Mouse (Mus musculus) layer of hippocampus, postnatal 25 days (tissue): ENCODE measurements around the gene Rfc1. TPM values are rescaled to one million over a fixed set of nuclear protein-coding genes. Genes with fewer than 3 reads are reported as not detected.
A peak's percentile ranks its signal among the peaks of the same experiment; 100 is the strongest.
"Not testable (repeated sequence)": the region's sequence is repeated elsewhere in the genome, so short reads cannot be mapped to it uniquely, and the experiment has no call there.

Source experiments
- DNase-seq, 2 experiments: peaks; one replicate each; pipeline ENCODE4 v3.0.0; 2022; ENCODE audit warnings: mixed read lengths in 2 of 2, low spot score in 1 of 2; ENCODE audit errors: extremely low spot score in 1 of 2
- total RNA-seq, 2 experiments: library from RNA; stranded (reverse); gene quantifications; 2 replicates each; pipeline ENCODE4 v1.2.3; 2021

Rfc1 gene
- total RNA-seq, 2 experiments from 2014 or later, result 28.5 to 29.5 TPM

DNA sequence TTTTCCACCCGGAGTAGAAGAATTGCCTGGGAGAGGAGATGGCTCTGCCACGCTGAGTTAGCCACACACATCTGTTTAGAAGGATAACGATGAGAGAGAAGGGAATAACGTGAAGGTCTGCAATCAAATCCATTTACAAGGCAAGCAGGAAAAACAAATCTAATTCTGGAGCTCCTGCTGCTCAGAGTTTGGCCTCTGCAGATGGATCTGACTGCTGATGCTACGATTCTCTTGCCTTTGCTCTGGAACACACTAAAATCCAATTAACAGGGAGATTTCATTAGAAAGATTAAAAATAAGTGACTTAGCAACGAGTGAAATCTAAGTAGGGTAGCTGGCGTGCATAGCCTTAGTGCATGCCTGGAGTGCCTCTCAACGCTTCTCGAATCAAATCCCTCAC is 30.0 kb downstream of the Rfc1 start:
- no peak for DNase-seq

DNA sequence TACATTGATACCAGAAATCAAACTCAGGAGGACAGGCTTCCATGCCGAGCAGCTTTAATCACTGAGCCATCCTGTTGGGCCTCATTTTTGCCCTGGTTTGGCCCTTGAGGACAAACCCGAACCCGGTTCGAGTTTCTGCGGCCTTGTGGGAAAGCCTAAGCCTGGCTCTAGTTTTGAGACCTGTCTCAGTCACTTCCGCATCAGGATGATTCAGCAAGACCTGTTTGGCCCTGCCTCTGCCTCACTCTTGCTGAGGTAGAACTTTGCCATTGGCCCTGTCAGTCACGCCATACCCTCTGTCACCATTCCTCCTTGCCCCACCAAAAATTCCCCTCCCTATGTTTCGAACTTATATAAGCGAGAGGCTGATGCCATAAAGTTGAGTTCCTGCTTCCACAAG is 35.3 kb downstream of the Rfc1 start:
- DNase-seq, result no peak

DNA sequence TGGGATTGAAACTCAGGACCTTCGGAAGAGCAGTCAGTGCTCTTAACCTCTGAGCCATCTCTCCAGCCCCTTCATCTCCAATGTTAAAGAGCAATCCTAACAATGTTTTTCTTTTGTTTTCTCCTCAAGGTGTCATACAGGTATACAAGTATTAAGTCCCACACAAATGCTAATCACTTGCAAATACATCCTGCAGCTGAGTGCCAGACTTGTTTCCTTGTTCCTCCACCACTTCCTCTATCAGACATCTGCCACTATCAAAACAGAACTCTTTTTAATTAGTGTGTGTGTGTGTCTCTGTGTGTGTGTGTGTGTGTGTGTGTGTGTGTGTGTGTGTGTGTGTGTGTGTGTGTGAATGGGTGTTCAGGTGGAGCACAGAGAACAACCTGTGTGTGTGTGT is 35.8 kb downstream of the Rfc1 start:
- not testable (repeated sequence) for DNase-seq

DNA sequence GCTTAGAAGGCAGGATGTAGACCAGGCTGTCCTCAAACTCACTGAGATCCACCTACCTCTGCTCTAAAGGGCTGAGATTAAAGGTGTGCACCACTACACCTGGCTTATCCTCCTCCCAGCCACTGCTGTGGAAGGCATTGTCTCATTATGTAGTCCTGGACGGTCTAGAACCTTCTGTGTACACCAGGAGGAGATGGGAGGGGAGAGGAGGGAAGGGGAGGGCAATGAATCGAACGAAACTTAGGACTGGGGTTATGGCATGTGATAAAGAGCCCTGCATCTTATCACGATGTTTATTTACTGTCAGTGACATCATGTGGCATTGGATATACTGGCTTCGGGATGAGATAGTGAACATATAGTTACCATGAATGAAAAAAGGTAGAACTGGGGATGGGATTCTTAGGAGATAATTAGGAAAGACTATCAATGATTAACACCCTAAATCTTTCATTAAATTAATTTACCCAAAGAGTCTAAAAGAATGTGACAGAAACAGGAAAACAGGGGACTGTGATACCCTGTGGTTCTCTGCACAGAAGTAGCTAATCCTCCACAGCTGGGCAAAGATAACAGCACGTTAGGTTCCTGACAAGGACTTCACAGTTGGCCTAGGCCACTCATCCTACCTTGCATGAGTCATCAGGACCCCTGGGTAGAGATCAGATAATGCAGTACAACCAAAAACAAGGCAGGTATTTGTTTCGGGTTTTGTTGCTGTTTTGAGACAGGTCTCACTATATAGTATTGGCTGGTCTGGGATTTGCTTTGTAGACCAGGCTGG is 37.1 kb downstream of the Rfc1 start:
- DNase-seq, result no peak

DNA sequence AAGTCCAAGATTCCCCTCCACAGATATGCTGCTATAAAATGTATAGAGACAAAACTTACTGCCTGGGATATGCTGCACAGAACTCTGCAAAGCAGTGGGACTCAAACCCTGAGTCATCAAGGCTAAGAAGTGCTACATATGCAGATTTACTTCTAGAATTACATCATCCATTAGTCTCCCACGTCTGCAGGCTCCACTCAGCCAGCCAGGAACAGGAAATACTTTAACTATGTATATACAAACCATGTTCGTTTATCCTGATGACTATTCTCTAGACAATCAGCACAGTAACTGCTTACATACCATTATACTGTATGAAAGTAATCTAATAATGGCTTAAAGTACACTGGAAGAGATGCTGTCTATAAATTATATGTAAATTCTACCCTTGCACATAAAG is 41.2 kb downstream of the Rfc1 start:
- no peak for DNase-seq

DNA sequence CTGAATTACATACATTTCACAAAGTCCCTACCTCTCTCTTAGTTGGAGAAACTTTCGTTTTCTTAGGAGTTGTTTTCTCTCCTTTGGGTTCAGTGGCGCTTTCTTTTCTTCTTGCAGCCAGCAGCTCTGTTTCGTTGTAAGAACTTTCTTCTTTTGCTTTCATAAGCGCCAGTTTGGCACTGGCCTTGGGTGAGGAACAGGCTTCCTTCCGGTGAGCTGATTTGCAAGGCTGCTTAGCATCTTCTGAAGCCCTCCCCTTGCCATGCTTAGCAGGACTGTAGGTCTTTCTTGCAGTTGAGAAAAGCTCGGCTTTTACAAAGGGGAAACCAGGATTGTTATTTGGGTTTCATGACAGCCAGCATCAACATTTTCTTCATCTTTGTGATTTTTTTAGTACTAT is 41.8 kb downstream of the Rfc1 start:
- no peak for DNase-seq

DNA sequence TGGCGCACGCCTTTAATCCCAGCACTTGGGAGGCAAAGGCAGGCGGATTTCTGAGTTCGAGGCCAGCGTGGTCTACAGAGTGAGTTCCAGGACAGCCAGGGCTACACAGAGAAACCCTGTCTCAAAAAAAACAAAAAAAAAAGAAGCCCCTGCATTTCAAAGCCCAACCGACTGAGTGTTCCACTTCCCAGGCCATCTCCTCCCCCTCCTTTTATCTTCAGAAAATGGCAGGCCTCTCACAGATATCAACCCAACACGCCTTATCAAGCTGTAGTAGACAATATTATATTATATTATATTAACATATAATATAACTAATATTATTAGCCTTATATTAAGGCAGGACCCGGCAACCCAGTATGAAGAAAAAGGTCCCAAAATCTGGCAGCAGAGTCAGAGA is 46.5 kb downstream of the Rfc1 start:
- not testable (repeated sequence) for DNase-seq

DNA sequence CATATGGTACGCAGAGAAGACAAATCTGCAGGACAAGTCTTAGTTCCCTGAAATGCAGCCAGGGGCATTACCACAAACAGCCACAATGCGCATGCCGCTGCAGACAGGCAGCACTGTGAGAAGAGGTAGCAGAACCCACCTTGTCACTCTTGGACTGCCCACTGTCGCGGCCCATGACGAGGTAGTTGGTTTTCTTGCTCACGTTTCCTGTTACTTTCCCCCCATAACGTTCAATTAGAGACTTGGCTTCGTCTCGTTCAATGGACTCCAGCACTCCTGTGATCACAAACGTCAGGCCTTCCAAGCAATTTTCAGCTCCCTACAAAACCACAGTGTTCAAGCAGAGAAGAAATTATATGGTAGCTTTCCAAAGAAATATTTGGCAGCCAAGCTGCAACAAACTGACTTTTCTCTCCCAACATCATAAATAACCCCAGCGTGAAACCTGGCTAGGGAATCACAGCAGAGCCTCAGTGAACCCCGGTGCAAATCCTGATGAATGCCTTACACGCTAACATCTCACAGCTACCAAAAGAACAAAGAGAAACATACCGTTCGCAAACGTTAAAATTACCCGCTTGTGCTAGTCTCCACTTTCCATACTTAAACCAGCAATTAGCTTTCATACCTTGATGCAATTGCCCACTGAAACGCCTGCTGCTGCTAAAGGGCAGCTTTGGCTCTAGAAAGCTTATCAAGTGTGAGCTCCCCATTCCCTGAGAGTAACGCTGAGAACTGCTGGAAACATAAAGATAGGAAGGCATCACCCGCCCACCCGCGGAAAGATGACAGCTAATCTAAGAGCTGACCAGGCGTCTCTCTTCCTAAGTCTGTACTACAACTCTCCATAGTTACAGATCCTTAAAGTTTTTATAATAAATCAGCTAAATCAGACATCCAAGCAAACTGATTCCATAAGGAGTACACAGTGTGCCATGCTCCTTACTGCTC is 47.4 kb downstream of the Rfc1 start:
- DNase-seq, result no peak

DNA sequence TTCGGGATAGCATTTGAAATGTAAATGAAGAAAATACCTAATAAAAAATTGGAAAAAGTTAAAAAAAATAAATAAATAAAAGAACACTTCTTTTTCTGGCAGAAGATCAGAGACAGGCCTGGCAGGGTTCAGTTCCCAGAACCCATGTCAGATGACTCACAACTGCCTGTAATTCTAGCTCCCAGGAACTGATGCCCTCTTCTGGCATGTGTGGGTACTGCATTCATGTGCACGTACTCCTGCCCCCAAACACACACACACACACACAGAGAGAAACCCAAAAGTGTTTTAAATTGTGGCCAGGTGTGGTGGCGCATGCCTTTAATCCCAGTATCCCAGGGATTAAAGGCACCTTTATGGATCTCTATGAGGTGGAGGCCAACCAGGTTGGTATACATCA is 51.3 kb downstream of the Rfc1 start:
- DNase-seq, result no peak

DNA sequence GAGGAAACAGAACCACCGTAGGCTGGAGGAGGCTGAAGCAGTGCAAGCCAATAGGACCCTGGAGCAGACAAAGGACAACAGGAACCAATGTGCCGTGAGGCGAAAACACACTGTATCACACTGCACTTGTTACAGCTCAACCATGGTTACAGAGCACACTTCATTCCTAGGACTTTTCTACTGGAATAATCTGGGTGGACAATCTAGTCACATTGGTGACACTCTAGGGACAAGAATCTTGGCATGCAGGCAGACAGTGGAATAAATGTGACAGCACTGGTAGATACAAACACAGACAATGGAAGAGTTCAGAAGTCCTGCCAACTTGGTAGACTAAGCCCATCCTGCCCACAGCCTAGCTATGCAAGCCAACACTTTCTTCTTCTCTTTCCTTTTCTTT is 54.3 kb downstream of the Rfc1 start:
- no peak for DNase-seq

DNA sequence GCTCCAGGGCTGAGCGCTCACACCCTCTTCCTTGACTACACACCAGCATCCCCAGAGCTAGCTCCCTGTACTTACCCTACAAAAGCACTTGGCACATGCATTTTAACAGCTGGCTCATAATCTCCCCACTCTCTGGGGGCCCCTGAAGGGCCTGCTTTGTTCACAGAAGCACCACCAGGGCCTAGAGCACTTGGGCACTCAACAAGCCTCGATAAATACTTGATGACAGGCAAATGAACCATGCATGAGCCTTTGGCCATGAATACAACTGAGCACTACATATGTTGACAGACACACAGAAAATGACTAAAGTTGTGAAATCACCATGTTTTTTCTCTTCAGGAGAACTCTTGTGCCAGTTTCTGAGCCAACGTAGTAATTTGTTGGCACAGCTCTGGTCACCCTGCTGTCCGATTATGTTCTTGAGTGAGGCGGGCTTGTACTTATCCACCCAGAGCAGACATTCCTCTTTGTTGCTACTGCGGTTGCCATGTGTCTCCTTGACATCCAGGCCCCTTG is 56.3 kb downstream of the Rfc1 start:
- DNase-seq, result no peak

DNA sequence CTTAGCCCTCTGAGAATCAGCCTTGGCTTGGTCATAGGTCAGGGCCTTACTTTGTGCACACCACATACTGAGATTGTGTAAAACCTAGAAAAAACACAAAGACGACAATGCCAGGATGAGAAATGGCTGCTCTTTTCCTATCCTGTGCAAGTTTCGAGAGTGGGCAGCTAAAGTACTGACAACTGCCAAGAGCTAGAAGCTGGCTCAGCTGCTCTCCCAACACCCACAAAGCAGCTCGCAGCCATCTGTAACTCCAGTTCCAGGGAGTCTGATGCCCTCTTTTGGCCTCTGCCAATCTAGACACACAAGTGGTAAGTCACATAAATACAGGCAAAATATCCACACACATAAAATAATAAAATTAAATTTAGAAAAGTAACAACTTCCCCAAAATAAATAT is 61.5 kb downstream of the Rfc1 start:
- DNase-seq, result no peak

DNA sequence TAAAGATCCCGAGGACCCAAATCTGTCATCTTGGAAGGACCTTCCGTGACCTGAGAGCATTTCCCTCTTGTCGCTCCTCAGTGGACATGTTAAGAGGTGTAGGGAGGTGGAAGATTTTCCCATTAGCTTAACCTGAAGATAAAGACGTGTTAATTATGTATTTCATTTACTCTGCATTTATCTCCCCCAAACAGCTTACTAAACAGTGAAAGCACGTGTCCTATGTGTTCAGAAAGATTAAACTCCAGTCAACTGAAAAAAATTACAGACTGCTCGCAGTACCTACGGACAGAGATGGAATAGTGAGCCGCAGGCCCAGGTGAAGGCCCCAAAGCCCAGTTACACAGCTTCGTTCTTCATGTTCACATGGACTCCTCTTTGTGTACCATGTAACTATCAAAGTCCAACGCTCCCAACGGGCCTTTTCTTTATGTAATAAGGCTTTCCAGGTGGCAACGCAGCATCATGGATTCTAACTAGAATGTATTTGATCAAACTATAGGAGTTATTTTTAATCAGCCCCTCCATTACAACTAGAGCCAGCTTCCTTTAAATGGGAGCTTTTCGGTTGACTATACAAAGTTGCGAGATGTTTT is 77.5 kb downstream of the Rfc1 start:
- no peak for DNase-seq

DNA sequence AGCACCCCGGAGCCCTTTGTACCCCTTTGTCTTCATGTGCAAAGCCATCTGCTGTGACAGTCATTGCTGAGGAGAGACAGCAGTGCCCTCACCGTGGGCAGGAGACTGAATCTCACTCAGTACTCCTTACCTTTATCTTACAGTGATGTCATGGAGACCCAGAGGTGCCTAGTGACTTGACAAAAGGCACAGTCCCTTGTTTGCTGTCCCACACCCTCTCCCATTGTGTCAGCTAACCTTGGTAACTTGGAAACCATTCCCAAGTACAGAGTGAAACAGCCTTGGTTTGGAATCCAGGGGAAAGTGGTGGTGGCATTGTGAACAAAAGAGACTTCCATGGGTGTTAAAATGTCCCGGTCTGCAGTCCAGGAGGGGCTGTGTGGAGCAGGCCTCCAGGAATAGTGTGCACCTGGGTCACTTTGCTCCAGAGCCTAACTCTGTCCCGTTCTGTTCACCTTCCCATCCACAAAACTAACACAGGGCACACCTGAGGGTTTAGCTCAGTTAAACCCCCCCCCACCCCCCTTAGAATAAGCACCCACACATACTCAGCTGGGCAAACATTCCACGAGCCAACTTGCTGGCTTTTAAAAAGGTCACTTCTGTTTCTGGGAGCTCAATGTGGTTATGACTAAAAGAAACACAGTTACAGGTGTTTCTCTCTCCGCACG is 85.2 kb downstream of the Rfc1 start:
- no peak for DNase-seq

DNA sequence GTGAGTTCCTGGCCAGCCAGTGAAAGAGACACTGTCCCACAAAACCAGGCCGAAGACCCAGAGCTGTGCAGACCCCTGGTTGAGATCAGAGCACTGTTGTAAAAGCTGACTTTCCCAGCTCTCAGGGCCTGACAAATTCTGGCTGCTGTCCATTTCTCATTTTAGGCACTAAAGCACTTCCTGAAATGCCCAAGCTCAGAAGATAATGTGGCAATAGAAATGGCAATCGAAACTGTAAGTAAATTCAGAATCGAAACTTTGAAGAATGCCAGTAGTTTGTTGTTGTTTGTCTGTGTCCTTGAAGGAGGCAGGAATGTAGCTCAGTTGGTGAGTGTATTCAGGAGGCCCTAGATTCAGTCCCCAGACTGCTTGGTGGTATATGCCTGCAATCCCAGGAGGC is 88.2 kb downstream of the Rfc1 start:
- no peak for DNase-seq

DNA sequence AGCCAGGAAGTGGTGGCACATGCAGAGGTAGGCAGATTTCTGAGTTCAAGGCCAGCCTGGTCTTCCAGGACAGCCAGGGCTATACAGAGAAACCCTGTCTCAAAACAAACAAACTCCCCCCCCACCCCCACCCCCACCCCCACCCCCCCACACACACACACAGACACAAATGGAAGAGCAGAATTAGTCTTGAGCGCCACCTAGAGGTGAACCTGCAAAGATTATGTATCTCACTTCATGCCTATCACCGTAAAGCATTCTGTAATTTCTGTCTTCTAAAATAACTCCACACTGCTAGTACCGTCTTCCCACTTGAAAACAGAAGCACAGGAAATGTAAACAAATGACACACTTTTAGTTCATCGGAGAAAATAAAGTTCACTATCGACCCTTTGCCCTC is 92.7 kb downstream of the Rfc1 start:
- peak in 1 of 2 experiments; percentile 56 for DNase-seq

DNA sequence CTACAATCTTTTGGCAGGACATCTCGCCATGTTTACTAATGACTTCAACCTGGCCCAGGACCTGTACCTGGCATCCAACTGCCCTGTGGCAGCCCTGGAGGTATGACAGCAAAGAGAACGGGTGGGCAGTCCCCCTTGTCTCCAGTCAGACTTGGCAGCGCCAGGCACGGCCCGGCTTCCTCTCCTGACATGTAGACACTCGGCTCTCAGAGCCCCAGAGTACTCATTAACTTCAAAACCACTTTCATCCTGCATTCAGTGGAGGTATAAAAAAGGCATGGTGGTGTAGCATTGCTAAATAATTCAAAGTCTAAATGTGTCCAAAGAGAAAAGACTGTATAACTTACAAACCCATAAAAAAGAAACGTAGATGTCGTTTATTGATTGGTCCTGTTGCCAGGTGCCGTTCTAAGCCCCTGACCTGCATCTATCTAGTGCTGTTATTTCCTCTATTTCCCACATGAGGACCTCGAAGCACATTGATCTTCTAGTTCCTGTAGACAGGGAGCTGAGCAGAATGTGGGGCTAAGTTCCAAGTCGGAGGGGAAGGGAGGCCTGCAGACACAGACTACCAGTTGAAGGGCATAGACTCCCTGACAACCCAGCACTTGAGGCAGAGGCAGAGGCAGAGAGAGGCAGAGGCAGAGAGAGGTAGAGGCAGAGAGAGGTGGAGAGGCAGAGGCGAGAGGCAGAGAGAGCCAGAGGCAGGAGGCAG is 104.0 kb downstream of the Rfc1 start:
- DNase-seq, result no peak

DNA sequence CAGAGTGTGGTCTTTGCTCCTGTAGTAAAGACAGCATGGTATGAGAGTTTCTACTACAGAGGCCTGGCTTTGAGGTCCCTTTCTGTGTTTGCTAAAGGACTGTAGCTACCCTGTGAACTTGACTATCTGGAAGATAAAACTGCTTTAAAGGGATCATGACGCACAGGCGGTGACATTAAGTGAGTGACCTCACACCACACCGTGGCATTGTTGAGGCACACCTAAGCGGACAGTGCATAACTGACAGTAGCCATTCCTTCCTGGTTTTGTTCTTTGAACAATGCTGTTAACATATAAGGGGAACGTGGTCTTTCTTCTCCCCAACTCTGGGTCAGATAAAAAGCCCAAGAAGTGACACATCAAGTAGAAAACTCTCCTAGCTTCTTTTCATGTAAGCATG is 111.4 kb downstream of the Rfc1 start:
- no peak for DNase-seq

DNA sequence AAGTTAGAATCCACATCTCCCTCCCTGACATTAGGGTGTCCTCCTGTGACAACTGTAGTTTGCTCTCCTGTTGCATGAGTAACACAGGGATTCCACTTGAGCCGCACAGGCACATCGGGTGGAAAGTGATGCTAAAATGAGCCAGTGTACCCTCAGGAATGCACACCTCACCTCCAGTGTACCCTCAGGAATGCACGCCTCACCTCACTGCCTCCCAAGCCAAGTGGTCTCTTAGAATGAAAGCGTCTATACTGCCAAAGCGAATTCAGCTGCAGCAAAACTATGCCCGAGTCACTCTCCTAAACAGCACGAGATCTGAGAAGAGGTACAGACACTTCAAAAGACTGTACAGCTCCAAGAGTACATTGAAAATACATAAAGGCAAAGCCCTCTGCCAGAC is 114.4 kb downstream of the Rfc1 start:
- no peak for DNase-seq
